Mouse (Mus musculus) thymus, adult 2 months (tissue): Measurements from ENCODE around the gene Sis.

Experiments
- CTCF ChIP-seq: fragments of 200-500 bp; IDR thresholded peaks from 2 replicates; pipeline ENCODE4 v1.5.1; 2012; ENCODE audit warnings: mild to moderate bottlenecking, control low read depth, low read length, moderate library complexity, borderline replicate concordance; ENCODE audit not compliant: control insufficient read depth, poor library complexity, insufficient read depth; ENCODE audit errors: extremely low read depth
- POLR2A ChIP-seq: fragments of 200-500 bp; IDR thresholded peaks from 2 replicates; pipeline ENCODE4 v1.6.1; 2012; ENCODE audit warnings: mild to moderate bottlenecking, low read length, control low read depth, moderate library complexity; ENCODE audit not compliant: control insufficient read depth, poor library complexity, insufficient read depth; ENCODE audit errors: extremely low read depth

GRCm38 (mm10) chr3:72868141-72868540 lies 99.5 kb downstream of the Sis start:
- TF ChIP-seq CTCF (no peak), POLR2A (no peak)
